Mouse (Mus musculus) CH12.LX (cell line): Measurements from ENCODE around the gene Cym. TPM values are rescaled to one million over a fixed set of nuclear protein-coding genes. Genes with fewer than 3 reads are reported as not detected.

Experiments
- DNase-seq: peaks from one replicate; pipeline ENCODE4 v3.0.0-alpha.2; 2013; ENCODE audit errors: extremely low read depth
- H3K27ac ChIP-seq: 2 replicates; pipeline ENCODE4 v1.5.1; 2012; ENCODE audit warnings: low read depth, mild to moderate bottlenecking, control low read depth, moderate library complexity; ENCODE audit not compliant: insufficient read depth
- H3K27me3 ChIP-seq: replicated peaks from 2 replicates; pipeline ENCODE3; 2012; ENCODE audit warnings: inconsistent platforms
- H3K36me3 ChIP-seq, 2 experiments: replicated peaks in 1 of 2; 2 replicates each; pipeline versions ENCODE3 to v1.6.1; 2012; ENCODE audit warnings: inconsistent platforms in 1 of 2, low read length in 1 of 2, mild to moderate bottlenecking in 1 of 2, mixed read lengths in 1 of 2, moderate library complexity in 1 of 2; ENCODE audit not compliant: control insufficient read depth in 1 of 2, insufficient read depth in 1 of 2
- H3K4me1 ChIP-seq, 2 experiments: 2 replicates each; pipeline ENCODE4 v1.6.1; 2012; ENCODE audit warnings: inconsistent platforms in 1 of 2, moderate library complexity in 1 of 2; ENCODE audit not compliant: insufficient read depth in 2 of 2, control insufficient read depth in 1 of 2
- H3K4me2 ChIP-seq: 2 replicates; pipeline ENCODE4 v1.6.1; 2012; ENCODE audit warnings: low read depth, mild to moderate bottlenecking, control low read depth; ENCODE audit not compliant: poor library complexity, insufficient read depth, severe bottlenecking
- H3K4me3 ChIP-seq, 3 experiments: fragments of 150-350 bp in 1 of 3; sonication (generic) in 1 of 3; replicated peaks in 1 of 3; 2 replicates each; pipeline versions ENCODE3 to v1.5.1; 2011 to 2012; ENCODE audit warnings: low read depth in 2 of 3, low read length in 2 of 3, mild to moderate bottlenecking in 2 of 3, moderate library complexity in 2 of 3, control low read depth in 1 of 3, improper control_type of control experiment in 1 of 3, inconsistent platforms in 1 of 3, mixed read lengths in 1 of 3; ENCODE audit not compliant: poor library complexity in 1 of 3
- H3K79me2 ChIP-seq: replicated peaks from 2 replicates; pipeline ENCODE4 v1.6.1; 2012; ENCODE audit warnings: mild to moderate bottlenecking, moderate library complexity; ENCODE audit not compliant: control insufficient read depth, poor library complexity, insufficient read depth, severe bottlenecking; ENCODE audit errors: extremely low read depth
- H3K9ac ChIP-seq: 2 replicates; pipeline ENCODE4 v1.6.1; 2012; ENCODE audit warnings: low read depth, mild to moderate bottlenecking, control low read depth, moderate library complexity; ENCODE audit not compliant: insufficient read depth
- H3K9me3 ChIP-seq: replicated peaks from 2 replicates; pipeline ENCODE3; 2012; ENCODE audit warnings: low read length, inconsistent platforms, mixed read lengths
- CHD1 ChIP-seq: IDR thresholded peaks from 2 replicates; pipeline ENCODE4 v1.6.1; 2012; ENCODE audit warnings: low read depth, low read length, improper control_type of control experiment, inconsistent platforms
- ETS1 ChIP-seq: conservative IDR thresholded peaks from 2 replicates; pipeline ENCODE4 v1.6.1; 2012; ENCODE audit warnings: low read depth, mild to moderate bottlenecking, inconsistent platforms, low read length, improper control_type of control experiment, moderate library complexity
- GABPA ChIP-seq: IDR thresholded peaks from 2 replicates; pipeline ENCODE4 v1.6.1; 2012; ENCODE audit warnings: low read depth, low read length, improper control_type of control experiment, inconsistent platforms; ENCODE audit not compliant: insufficient replicate concordance
- HCFC1 ChIP-seq: IDR thresholded peaks from 2 replicates; pipeline ENCODE4 v1.6.1; 2012; ENCODE audit warnings: low read depth, mild to moderate bottlenecking, inconsistent platforms, low read length, improper control_type of control experiment
- IRF4 ChIP-seq: IDR thresholded peaks from 2 replicates; pipeline ENCODE4 v1.6.1; 2014; ENCODE audit warnings: low read depth, mild to moderate bottlenecking, inconsistent platforms, low read length, improper control_type of control experiment
- JUN ChIP-seq: IDR thresholded peaks from 2 replicates; pipeline ENCODE4 v1.6.1; 2011; ENCODE audit warnings: low read depth, mild to moderate bottlenecking, low read length, improper control_type of control experiment, moderate library complexity; ENCODE audit not compliant: insufficient read depth
- JUND ChIP-seq: conservative IDR thresholded peaks from 2 replicates; pipeline ENCODE4 v1.6.1; 2011; ENCODE audit warnings: low read depth, low read length, improper control_type of control experiment
- KAT2A ChIP-seq: IDR thresholded peaks from 2 replicates; pipeline ENCODE4 v1.6.1; 2012; ENCODE audit warnings: low read length, improper control_type of control experiment, inconsistent platforms; ENCODE audit not compliant: insufficient replicate concordance
- MAFK ChIP-seq: IDR thresholded peaks from 2 replicates; pipeline ENCODE4 v1.6.1; 2011; ENCODE audit warnings: low read length, improper control_type of control experiment; ENCODE audit not compliant: insufficient replicate concordance
- MAX ChIP-seq: IDR thresholded peaks from 2 replicates; pipeline ENCODE4 v1.6.1; 2011; ENCODE audit warnings: low read length, improper control_type of control experiment
- MAZ ChIP-seq: IDR thresholded peaks from 2 replicates; pipeline ENCODE4 v1.6.1; 2012; ENCODE audit warnings: low read depth, mild to moderate bottlenecking, inconsistent platforms, low read length, improper control_type of control experiment, moderate library complexity
- MEF2A ChIP-seq: IDR thresholded peaks from 2 replicates; pipeline ENCODE4 v1.6.1; 2014; ENCODE audit warnings: low read depth, mild to moderate bottlenecking, inconsistent platforms, low read length, improper control_type of control experiment, borderline replicate concordance
- MXI1 ChIP-seq: IDR thresholded peaks from 2 replicates; pipeline ENCODE4 v1.6.1; 2011; ENCODE audit warnings: mild to moderate bottlenecking, low read depth, low read length, improper control_type of control experiment
- MYC ChIP-seq: IDR thresholded peaks from 2 replicates; pipeline ENCODE4 v1.6.1; 2011; ENCODE audit warnings: low read depth, mild to moderate bottlenecking, improper control_type of control experiment, low read length
- NRF1 ChIP-seq: IDR thresholded peaks from 2 replicates; pipeline ENCODE4 v1.6.1; 2014; ENCODE audit warnings: low read depth, mild to moderate bottlenecking, inconsistent platforms, low read length, improper control_type of control experiment, moderate library complexity
- PAX5 ChIP-seq: IDR thresholded peaks from 2 replicates; pipeline ENCODE4 v1.6.1; 2012; ENCODE audit warnings: low read length, inconsistent platforms, mixed read lengths
- POLR2A ChIP-seq: IDR thresholded peaks from 2 replicates; pipeline ENCODE4 v1.6.1; 2011; ENCODE audit warnings: low read depth, mild to moderate bottlenecking, improper control_type of control experiment, low read length
- RAD21 ChIP-seq: IDR thresholded peaks from 2 replicates; pipeline ENCODE4 v1.6.1; 2011; ENCODE audit warnings: low read depth, mild to moderate bottlenecking, low read length, improper control_type of control experiment, moderate library complexity
- SIN3A ChIP-seq: IDR thresholded peaks from 2 replicates; pipeline ENCODE4 v1.6.1; 2012; ENCODE audit warnings: low read length, improper control_type of control experiment, inconsistent platforms
- SMC3 ChIP-seq: IDR thresholded peaks from 2 replicates; pipeline ENCODE4 v1.6.1; 2011; ENCODE audit warnings: low read depth, low read length, improper control_type of control experiment
- TBP ChIP-seq: conservative IDR thresholded peaks from 2 replicates; pipeline ENCODE4 v1.6.1; 2011; ENCODE audit warnings: low read depth, low read length, improper control_type of control experiment
- UBTF ChIP-seq: IDR thresholded peaks from 2 replicates; pipeline ENCODE4 v1.6.1; 2012; ENCODE audit warnings: low read depth, mild to moderate bottlenecking, inconsistent platforms, low read length, improper control_type of control experiment, moderate library complexity
- ZC3H11A ChIP-seq: IDR thresholded peaks from 2 replicates; pipeline ENCODE4 v1.6.1; 2012; ENCODE audit warnings: low read depth, mild to moderate bottlenecking, inconsistent platforms, low read length, improper control_type of control experiment
- ZMIZ1 ChIP-seq: IDR thresholded peaks from 2 replicates; pipeline ENCODE4 v1.6.1; 2012; ENCODE audit warnings: low read depth, mild to moderate bottlenecking, inconsistent platforms, low read length, improper control_type of control experiment
- ZNF384 ChIP-seq: IDR thresholded peaks from 2 replicates; pipeline ENCODE4 v1.6.1; 2012; ENCODE audit warnings: low read depth, low read length, improper control_type of control experiment, inconsistent platforms
- dilution Hi-C: fragments of 300-500 bp; cut with MboI; formaldehyde crosslinking; loops from 2 replicates; pipeline ENCODE4 v1.14.3; 2020; ENCODE audit warnings: low sequenced_read_pairs; ENCODE audit not compliant: extremely low pct_unique_long_range_greater_than_20kb, extremely low pct_ligation_motif_present
- in situ Hi-C: fragments of 300-500 bp; cut with MboI; formaldehyde crosslinking; loops from 3 replicates; pipeline ENCODE4 v1.14.3; 2019; ENCODE audit warnings: low sequenced_read_pairs, low pct_ligation_motif_present, low pct_unique_long_range_greater_than_20kb, mixed read lengths
- polyA plus RNA-seq: library from polyadenylated mRNA; unstranded; fragments of >175 nt; gene quantifications from 2 replicates; pipeline ENCODE4 v1.2.1, GENCODE M21; 2012; ENCODE audit warnings: low read depth; ENCODE audit not compliant: insufficient read length
- total RNA-seq, 2 experiments: library from RNA; depleted of rRNA; stranded (reverse); fragments of 300-350 nt in 1 of 2; fragments of >200 nt in 1 of 2; gene quantifications; 2 replicates each; pipeline ENCODE4 v1.2.3; 2012 to 2014

Gene Cym
- total and polyA plus RNA-seq, 3 experiments = not detected

DNA sequence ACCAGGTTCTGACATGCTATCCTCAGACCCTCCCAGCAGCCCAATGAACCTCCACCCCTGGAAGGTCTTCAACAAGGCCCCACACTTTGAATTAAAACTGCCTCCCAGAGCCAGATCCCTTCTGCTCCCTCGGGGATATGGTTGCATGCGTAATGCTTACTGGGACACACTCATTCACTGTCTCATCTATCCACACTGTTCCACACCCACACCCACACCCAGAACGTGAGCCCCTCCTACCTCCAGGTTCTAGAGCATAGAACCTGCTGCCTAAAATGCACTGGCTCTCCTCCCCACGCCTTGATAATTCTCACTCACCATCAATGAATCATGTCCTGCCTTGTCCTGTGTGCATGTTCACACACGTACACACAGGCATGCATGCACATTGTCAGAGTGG, 6.9 kb downstream of the Cym start:
- dilution Hi-C loops (no loop called here), in situ Hi-C loops (no loop called here)
- no peak overlapping the region for H3K9ac ChIP-seq
- peaks cover 5% of the 10 kb centered on the region for H3K9me3 ChIP-seq
- H3K4me2 ChIP-seq = no peak overlapping the region
- no peak for TF ChIP-seq PAX5
- no peak for TF ChIP-seq MAZ
- TF ChIP-seq ZC3H11A = no peak
- TF ChIP-seq IRF4 = no peak
- TF ChIP-seq RAD21 = no peak
- TF ChIP-seq ZMIZ1 = no peak
- no peak for TF ChIP-seq MAFK
- TF ChIP-seq ETS1 = no peak
- no peak for TF ChIP-seq SMC3
- no peak for TF ChIP-seq MXI1
- TF ChIP-seq MEF2A = no peak
- no peak for TF ChIP-seq NRF1
- no peak for TF ChIP-seq JUN
- TF ChIP-seq KAT2A = no peak
- no peak for TF ChIP-seq JUND
- no peak for TF ChIP-seq MAX
- no peak for TF ChIP-seq GABPA
- TF ChIP-seq MYC = no peak
- no peak for TF ChIP-seq ZNF384
- no peak for TF ChIP-seq POLR2A
- no peaks in the 10 kb centered on the region for H3K79me2 ChIP-seq
- H3K4me1 ChIP-seq = peaks cover 3 to 7% of the 10 kb centered on the region in 2 experiments; a peak in 3 of 4 replicates
- peaks cover 11% of the 10 kb centered on the region for H3K27me3 ChIP-seq
- no peak overlapping the region for H3K27ac ChIP-seq
- H3K4me3 ChIP-seq = no peak overlapping the region
- no peak for DNase-seq
- no peaks in the 10 kb centered on the region for H3K36me3 ChIP-seq

DNA sequence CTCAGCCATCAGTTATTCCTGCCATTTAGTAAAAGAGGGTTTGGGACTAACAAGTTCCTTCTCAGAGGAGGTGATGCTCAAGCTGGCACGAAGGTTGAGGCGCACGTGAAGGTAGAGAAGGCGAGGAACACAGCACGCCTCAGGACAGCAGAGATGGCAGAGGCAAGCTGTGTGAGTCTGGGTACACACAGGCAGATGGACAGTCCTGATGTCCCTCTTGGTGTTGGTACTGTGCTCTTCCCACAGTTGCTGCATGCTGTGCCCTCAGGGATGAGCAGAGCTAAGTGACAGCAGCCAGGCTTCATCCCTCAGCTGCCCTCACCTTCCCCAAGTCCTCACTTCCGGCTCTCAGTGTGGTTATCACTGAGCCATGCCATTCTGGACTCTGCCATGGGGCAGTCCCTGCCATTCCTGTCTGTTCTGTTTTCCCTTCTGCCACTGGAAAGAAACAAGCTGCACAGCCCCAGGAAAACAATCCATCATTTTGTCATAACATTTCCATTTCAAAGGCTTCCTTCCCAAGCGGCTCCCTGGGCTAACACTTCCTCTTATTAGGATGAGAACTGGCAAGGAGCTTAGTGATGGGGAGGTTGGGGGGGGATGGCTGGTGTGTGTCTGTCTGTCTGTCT, 13.8 kb downstream of the Cym start:
- peaks cover 29% of the 10 kb centered on the region for H3K27me3 ChIP-seq
- H3K36me3 ChIP-seq = no peaks in the 10 kb centered on the region
- no peak overlapping the region for H3K4me3 ChIP-seq
- no peaks in the 10 kb centered on the region for H3K4me1 ChIP-seq
- DNase-seq = no peak
- no peak overlapping the region for H3K4me2 ChIP-seq
- peaks cover 3% of the 10 kb centered on the region for H3K9me3 ChIP-seq
- in situ Hi-C loops = no loop called here
- H3K27ac ChIP-seq = no peak overlapping the region
- TF ChIP-seq ZNF384 (no peak), MAX (no peak), JUN (no peak), ZC3H11A (no peak), CHD1 (no peak), MEF2A (no peak), MAZ (no peak), HCFC1 (no peak), PAX5 (no peak), MYC (no peak), UBTF (no peak), IRF4 (no peak), SIN3A (no peak), JUND (no peak), POLR2A (no peak), MXI1 (no peak), TBP (no peak)
- no peaks in the 10 kb centered on the region for H3K79me2 ChIP-seq
- dilution Hi-C loops = no loop called here
- no peak overlapping the region for H3K9ac ChIP-seq
